Mouse (Mus musculus): ENCODE results near the gene Olfr1512.

GRCm38 (mm10) chr14:52339512-52339852 is 39.5 kb downstream of the Olfr1512 start:
- TF ChIP-seq POLR2A (IDR thresholded peaks at IDR 0.05; ENCODE audit: control insufficient read depth, extremely low read depth, insufficient read depth, low read length, poor library complexity): no peak
- no peak for TF ChIP-seq CTCF (IDR thresholded peaks at IDR 0.05; ENCODE audit: borderline replicate concordance, control insufficient read depth, extremely low read depth, insufficient read depth, low read length, poor library complexity)
